Mouse (Mus musculus): ENCODE data around the gene Astn2.

DNA sequence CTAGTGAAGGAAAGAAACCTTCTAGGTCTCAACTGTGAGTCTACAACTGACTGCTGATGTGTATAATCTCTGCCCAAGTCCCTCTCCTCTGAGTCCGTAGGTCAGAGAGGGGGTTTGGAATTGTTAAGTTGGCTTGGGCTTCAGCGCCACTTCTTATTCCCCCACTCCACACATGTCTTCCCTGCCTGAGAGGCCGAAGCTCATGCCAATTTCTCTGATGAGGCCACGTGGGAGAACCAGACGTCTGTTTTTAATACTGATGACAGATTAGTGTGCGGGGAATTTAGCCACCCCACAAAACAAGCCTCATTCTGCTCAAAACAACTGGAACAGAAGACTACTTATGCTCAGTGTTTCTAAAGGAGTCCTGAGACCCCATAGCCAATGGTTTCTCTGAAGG is 872.8 kb downstream of the Astn2 start:
- TF ChIP-seq CTCF (IDR thresholded peaks at IDR 0.05; ENCODE audit: control insufficient read depth, insufficient read depth, insufficient read length) (no peak), MYOD1 (IDR thresholded peaks at IDR 0.05; ENCODE audit: control insufficient read depth, insufficient read length, low read depth) (no peak), CEBPB (IDR thresholded peaks at IDR 0.05; ENCODE audit: low read depth) (no peak), USF1 (IDR thresholded peaks at IDR 0.05; ENCODE audit: low read depth) (no peak), MYOG (IDR thresholded peaks at IDR 0.05; ENCODE audit: control insufficient read depth, extremely low read depth, insufficient read length) (no peak), MAX (IDR thresholded peaks at IDR 0.05) (no peak), FOSL1 (IDR thresholded peaks at IDR 0.05; ENCODE audit: insufficient read depth, low read length, poor library complexity, severe bottlenecking) (no peak)
